Mouse (Mus musculus) heart, embryonic 10.5 days (tissue): ENCODE results near the gene Neu1. TPM values are rescaled to one million over a fixed set of nuclear protein-coding genes. Genes with fewer than 3 reads are reported as not detected.
"Not testable (repeated sequence)": the region's sequence is repeated elsewhere in the genome, so short reads cannot be mapped to it uniquely, and the experiment has no call there.

ENCODE experiments used
- DNase-seq: peaks from one replicate; pipeline ENCODE4 v3.0.0-alpha.2; 2017; ENCODE audit warnings: low spot score
- H3K27ac ChIP-seq: fragments of 300-500 bp; sonication (generic); 2 replicates; pipeline ENCODE4 v1.5.1; 2016; ENCODE audit warnings: mild to moderate bottlenecking
- H3K27me3 ChIP-seq: fragments of 300-500 bp; sonication (generic); 2 replicates; pipeline ENCODE4 v1.6.1; 2016; ENCODE audit warnings: mild to moderate bottlenecking; ENCODE audit not compliant: poor library complexity, insufficient read depth, severe bottlenecking
- H3K36me3 ChIP-seq: fragments of 300-500 bp; sonication (generic); 2 replicates; pipeline ENCODE4 v1.6.1; 2016; ENCODE audit warnings: mild to moderate bottlenecking, moderate library complexity
- H3K4me1 ChIP-seq: fragments of 300-500 bp; sonication (generic); 2 replicates; pipeline ENCODE4 v1.6.1; 2016; ENCODE audit warnings: mild to moderate bottlenecking
- H3K4me3 ChIP-seq: fragments of 300-500 bp; sonication (generic); 2 replicates; pipeline ENCODE4 v1.5.1; 2016; ENCODE audit warnings: mild to moderate bottlenecking, moderate library complexity
- H3K9me3 ChIP-seq: fragments of 300-500 bp; sonication (generic); 2 replicates; pipeline ENCODE4 v1.6.1; 2016; ENCODE audit warnings: mild to moderate bottlenecking, moderate library complexity
- WGBS: fragments of 180-500 bp; shearing (Covaris S2); methylation state at CpG from one replicate; pipeline ENCODE4 v1.1.7; 2016; 5-methylcytosine and 5-hydroxymethylcytosine counted together
- polyA plus RNA-seq: library from polyadenylated mRNA; unstranded; fragments of >200 nt; fragmentation: Nextera tagmentation; extraction: Ambion mirVana; gene quantifications from 2 replicates; pipeline ENCODE4 v1.2.1, GENCODE M21; 2016

Gene Neu1
- polyA plus RNA-seq, 1 experiment from 2014 or later, result 21.3 TPM

DNA sequence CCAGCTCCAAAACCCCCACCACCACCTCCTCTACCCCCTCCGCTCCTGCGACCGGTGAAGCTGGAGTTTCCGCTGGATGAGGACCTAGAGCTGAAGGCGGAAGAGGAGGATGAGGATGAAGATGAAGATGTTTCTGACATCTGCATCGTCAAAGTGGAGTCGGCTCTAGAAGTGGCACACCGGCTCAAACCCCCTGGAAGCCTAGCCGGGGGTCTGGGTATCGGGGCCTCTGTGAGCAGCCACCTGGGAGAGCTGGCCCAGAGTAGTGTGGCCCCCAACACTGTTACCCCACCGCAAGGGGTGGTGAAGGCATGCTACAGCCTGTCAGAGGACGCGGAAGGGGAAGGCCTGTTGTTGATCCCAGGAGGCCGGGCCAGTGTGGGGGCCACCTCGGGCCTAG lies 35.3 kb upstream of the Neu1 start:
- Histone ChIP-seq H3K9me3 (no peaks in the 10 kb centered on the region), H3K27me3 (no peaks in the 10 kb centered on the region), H3K4me3 (peak overlapping the region; percentile 96), H3K36me3 (peaks cover 12% of the 10 kb centered on the region), H3K4me1 (peaks cover 46% of the 10 kb centered on the region), H3K27ac (peak overlapping the region; percentile 99)
- 97% methylated on average over 15 of the region's 15 CpGs for WGBS
- DNase-seq, result no peak

DNA sequence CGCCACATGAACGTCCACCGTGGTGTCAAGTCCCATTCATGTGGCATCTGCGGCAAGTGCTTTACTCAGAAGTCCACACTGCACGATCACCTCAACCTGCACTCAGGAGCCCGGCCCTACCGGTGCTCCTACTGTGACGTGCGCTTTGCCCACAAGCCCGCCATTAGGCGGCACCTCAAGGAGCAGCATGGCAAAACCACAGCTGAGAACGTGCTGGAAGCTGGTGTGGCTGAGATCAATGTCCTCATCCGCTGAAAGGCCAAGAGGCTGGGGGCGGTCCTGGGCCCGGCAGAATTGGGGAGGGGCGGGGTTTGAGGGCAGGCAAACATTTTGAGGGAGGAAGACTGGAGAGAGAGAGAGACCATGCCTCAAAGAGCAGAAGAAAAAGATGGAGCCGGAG lies 34.7 kb upstream of the Neu1 start:
- no peak for DNase-seq
- H3K36me3 ChIP-seq, result peaks cover 14% of the 10 kb centered on the region
- peaks cover 46% of the 10 kb centered on the region for H3K4me1 ChIP-seq
- WGBS, result 85% methylated on average over 17 of the region's 17 CpGs
- H3K27ac ChIP-seq, result peak overlapping the region; percentile 13; the same call in 1 of the 2 replicates
- H3K4me3 ChIP-seq, result peak overlapping the region; percentile 96
- H3K9me3 ChIP-seq, result no peaks in the 10 kb centered on the region
- H3K27me3 ChIP-seq, result no peaks in the 10 kb centered on the region

DNA sequence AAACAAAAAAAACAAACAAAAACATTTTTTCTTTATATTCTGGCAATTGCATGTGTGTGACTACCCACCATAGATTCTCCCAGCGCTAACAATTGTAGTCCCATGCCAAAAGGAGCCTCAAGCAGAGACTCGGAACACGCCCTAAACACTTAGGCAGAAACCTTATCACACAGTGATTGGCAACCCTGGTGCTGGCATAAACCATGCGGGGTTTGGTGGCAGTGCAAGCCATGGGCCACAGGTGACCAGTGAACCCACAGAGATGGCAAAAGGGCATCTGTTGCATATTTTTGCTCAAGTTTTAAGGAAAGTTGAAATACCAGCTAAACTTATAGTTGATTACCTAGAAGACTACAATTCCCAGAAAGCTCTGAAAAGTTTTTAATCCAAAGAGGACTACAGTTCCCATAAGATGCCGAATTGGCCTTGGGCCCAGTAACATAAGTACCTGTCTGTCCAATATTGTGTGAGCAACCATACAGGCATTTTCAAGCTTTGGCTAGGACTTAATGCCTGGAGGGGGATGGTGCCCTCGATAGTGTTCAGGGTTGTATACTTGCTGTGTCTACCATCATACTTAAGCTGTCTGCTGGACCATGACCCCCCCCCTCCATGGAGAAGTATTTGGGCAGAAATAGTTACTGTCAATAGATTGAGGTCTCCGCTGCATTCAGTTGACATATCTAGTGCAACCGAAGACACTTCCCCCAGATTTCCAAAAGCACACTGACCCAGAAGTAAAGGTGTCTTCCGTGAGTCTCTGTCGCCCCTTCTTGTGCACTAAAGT lies 33.5 kb upstream of the Neu1 start:
- Histone ChIP-seq H3K27me3 (no peaks in the 10 kb centered on the region), H3K4me1 (peaks cover 46% of the 10 kb centered on the region), H3K36me3 (peaks cover 24% of the 10 kb centered on the region), H3K4me3 (peak overlapping the region; percentile 99), H3K9me3 (no peaks in the 10 kb centered on the region), H3K27ac (peak overlapping the region; percentile 99)
- WGBS, result 14% methylated on average over 10 of the region's 10 CpGs
- DNase-seq, result no peak

DNA sequence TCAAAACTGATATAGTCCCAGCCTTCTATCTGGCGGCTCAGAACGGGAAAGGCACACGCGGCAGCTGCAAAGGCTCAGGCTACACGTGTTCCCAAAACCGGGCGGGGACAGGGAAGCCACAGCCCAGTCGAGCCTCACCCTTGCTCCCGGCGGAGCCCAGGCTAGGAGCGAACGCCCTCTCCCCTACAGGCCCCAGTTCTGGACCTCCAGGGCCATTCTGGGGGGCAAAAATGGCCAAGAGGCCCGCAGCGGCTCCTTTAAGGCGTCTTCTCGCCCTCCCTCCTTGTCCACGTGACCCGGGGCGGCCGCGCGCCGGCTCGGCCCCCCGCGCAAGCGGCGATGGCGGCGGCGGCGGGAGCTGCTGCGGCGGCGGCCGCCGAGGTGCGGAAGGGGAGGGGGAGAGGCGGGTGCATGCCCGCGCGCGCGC lies 32.9 kb upstream of the Neu1 start, which contains the start of the genes C2 and Ehmt2:
C2 (minus strand) TSS at position 106 of the 427 bp plus-strand sequence.
Ehmt2 (plus strand) TSS at position 310 of the 427 bp plus-strand sequence.
- H3K36me3 ChIP-seq, result peaks cover 30% of the 10 kb centered on the region
- no peaks in the 10 kb centered on the region for H3K9me3 ChIP-seq
- peak within 1 kb of the TSS; percentile 99 for H3K27ac ChIP-seq
- peak; percentile 92 for DNase-seq
- no peaks in the 10 kb centered on the region for H3K27me3 ChIP-seq
- H3K4me1 ChIP-seq, result peaks cover 46% of the 10 kb centered on the region
- peak within 1 kb of the TSS; percentile 99 for H3K4me3 ChIP-seq
- WGBS, result under 1% methylated on average over 33 of the region's 44 CpGs

DNA sequence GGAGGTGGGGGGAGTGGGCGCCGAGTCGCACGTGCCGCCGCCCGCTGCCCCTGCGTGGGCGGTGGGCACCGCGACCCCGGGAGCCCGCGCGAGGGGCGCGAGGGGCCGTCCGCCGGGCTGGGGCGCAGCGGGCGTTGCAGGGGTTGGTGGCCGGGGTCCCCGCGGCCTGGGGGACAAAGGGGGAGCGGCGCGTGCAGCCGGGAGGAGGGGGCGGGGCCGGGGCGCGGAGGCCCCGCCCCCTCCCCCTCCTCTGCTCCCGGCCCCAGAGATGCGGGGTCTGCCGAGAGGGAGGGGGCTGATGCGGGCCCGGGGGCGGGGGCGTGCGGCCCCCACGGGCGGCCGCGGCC lies 32.4 kb upstream of the Neu1 start:
- peaks cover 43% of the 10 kb centered on the region for H3K4me1 ChIP-seq
- WGBS, result 1% methylated on average over 30 of the region's 47 CpGs
- peak overlapping the region; percentile 99 for H3K4me3 ChIP-seq
- H3K36me3 ChIP-seq, result peaks cover 35% of the 10 kb centered on the region
- H3K27ac ChIP-seq, result peak overlapping the region; percentile 99
- no peak for DNase-seq
- no peaks in the 10 kb centered on the region for H3K9me3 ChIP-seq
- no peaks in the 10 kb centered on the region for H3K27me3 ChIP-seq

DNA sequence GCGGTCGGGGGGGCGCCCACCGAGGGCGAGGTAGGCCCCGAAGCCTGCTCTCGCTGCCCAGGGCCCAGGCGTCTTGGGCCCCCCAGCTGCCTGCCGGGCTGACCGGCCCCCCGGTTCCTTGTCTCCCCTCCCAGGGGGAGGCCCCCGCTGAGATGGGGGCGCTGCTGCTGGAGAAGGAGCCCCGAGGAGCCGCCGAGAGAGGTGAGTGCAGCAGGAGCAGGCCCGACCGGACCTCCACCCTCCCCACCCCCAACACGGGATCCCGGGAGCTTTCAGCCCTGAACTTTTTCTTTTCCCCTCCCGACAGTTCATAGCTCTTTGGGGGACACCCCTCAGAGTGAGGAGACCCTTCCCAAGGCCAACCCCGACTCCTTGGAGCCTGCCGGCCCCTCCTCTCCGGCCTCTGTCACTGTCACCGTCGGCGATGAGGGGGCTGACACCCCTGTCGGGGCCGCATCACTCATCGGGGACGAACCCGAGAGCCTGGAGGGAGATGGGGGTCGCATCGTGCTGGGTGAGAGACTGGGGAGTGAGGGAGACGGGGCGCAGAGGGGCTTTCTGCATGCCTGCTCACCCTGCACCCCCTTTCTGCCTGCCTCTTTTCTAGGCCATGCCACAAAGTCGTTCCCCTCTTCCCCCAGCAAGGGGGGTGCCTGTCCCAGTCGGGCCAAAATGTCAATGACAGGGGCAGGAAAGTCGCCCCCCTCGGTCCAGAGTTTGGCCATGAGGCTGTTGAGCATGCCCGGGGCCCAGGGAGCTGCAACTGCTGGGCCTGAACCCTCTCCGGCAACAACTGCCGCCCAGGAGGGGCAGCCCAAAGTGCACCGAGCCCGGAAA lies 31.8 kb upstream of the Neu1 start:
- Histone ChIP-seq H3K36me3 (peaks cover 41% of the 10 kb centered on the region), H3K4me3 (peak overlapping the region; percentile 99), H3K27ac (peak overlapping the region; percentile 99), H3K9me3 (no peaks in the 10 kb centered on the region), H3K27me3 (no peaks in the 10 kb centered on the region), H3K4me1 (peaks cover 38% of the 10 kb centered on the region)
- peak; percentile 78 for DNase-seq
- under 1% methylated on average over 37 of the region's 45 CpGs for WGBS

DNA sequence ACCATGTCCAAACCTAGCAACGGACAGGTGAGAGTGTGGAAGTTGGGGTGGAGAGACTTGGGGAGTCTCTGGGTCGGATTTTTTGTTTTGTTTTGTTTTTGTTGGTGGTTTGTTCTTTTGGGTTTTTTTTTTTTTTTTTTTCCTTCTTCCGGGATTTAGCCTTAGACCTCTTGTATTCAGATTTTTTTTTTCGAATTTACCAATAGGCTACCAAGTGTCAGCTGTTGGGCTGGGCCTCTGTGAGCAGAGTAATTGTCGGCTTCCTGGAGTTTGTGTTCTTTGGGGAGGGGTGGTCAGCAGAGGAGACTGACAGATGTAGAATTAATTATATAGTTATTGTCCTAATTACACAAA lies 31.2 kb upstream of the Neu1 start:
- Histone ChIP-seq H3K27ac (peak overlapping the region; percentile 99), H3K27me3 (no peaks in the 10 kb centered on the region), H3K9me3 (no peaks in the 10 kb centered on the region), H3K4me1 (peaks cover 35% of the 10 kb centered on the region), H3K4me3 (peak overlapping the region; percentile 99), H3K36me3 (peaks cover 47% of the 10 kb centered on the region)
- no peak for DNase-seq
- WGBS, result 9% methylated on average over 5 of the region's 5 CpGs

DNA sequence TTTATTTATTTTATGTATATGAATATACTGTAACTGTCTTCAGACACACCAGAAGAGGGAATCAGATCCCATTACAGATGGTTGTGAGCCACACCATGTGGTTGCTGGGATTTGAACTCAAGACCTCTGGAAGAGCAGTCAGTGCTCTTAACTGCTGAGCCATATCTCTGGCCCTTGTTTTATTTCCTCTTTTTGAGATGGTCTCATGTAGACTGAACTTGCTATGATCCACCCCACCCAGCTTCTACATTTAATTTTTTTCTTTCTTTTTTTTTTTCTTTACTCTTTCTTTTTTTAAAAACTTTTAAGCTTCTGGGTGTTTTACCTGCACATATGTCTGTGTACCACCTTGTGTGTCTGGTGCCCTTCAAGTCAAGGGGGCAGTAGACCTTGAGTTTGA lies 30.2 kb upstream of the Neu1 start:
- H3K4me3 ChIP-seq, H3K27ac ChIP-seq, DNase-seq, H3K9me3 ChIP-seq, H3K27me3 ChIP-seq: not testable (repeated sequence)
- H3K4me1 ChIP-seq, result peaks cover 26% of the 10 kb centered on the region
- peaks cover 52% of the 10 kb centered on the region for H3K36me3 ChIP-seq

DNA sequence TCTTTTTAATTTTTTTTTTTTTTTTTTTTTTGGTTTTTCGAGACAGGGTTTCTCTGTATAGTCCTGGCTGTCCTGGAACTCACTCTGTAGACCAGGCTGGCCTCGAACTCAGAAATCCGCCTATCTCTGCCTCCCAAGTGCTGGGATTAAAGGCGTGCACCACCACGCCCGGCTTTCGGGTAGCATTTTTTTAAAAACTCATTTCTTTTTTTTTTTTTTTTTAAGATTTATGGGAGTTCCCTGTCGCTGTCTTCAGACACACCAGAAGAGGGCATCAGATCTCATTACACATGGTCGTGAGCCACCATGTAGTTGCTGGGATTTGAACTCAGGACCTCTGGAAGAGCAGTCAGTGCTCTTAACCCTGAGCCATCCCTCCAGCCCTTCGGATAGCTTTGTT lies 29.1 kb upstream of the Neu1 start:
- Histone ChIP-seq H3K4me1 (peaks cover 14% of the 10 kb centered on the region), H3K36me3 (peaks cover 55% of the 10 kb centered on the region)
- DNase-seq, H3K27ac ChIP-seq, H3K9me3 ChIP-seq, H3K4me3 ChIP-seq, H3K27me3 ChIP-seq: not testable (repeated sequence)
- 93% methylated on average over 9 of the region's 10 CpGs for WGBS

DNA sequence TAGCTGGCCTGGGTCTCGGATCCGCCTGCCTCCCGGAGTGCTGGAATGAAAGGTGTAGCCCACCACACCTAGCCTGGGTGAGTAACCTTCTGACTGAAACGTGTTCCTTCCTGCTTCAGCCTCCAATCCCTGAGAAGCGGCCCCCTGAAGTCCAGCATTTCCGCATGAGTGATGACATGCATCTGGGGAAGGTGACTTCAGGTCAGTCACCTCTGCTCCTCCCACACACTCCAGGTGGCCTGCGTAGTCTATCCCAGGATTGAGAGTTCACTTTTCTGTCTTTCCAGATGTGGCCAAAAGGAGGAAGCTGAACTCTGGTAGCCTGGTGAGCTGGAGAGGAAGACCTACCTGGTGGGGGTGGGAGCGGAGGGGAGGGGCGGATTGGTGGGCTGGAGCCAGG lies 28.2 kb upstream of the Neu1 start:
- H3K4me1 ChIP-seq, result peaks cover 6% of the 10 kb centered on the region
- no peaks in the 10 kb centered on the region for H3K27me3 ChIP-seq
- H3K27ac ChIP-seq, result no peak overlapping the region
- 88% methylated on average over 9 of the region's 9 CpGs for WGBS
- no peak for DNase-seq
- H3K4me3 ChIP-seq, result no peak overlapping the region
- H3K9me3 ChIP-seq, result no peaks in the 10 kb centered on the region
- H3K36me3 ChIP-seq, result peaks cover 65% of the 10 kb centered on the region

DNA sequence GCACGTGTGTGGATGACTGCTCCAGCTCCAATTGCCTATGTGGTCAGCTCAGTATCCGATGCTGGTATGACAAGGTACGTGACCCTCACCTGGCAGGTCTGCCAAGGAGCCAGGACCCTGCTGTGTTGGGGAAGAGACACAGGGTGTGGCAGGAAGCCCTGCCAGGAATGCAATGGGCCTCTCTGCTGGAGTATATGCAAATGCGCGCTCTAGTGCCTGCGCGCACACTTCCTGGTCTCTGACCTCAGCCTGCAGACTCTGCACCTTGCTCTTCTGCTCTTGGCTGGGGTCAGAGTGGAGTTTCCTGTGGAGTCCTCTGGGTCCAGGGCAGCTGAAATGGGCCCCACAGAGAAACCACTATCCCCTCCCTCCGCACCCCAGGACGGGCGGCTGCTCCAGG lies 20.1 kb upstream of the Neu1 start:
- peaks cover 18% of the 10 kb centered on the region for H3K4me1 ChIP-seq
- H3K27ac ChIP-seq, result no peak overlapping the region
- DNase-seq, result no peak
- 92% methylated on average over 10 of the region's 10 CpGs for whole genome bisulfite sequencing
- no peak overlapping the region for H3K4me3 ChIP-seq
- no peaks in the 10 kb centered on the region for H3K9me3 ChIP-seq
- H3K27me3 ChIP-seq, result no peaks in the 10 kb centered on the region
- H3K36me3 ChIP-seq, result peaks cover 78% of the 10 kb centered on the region

DNA sequence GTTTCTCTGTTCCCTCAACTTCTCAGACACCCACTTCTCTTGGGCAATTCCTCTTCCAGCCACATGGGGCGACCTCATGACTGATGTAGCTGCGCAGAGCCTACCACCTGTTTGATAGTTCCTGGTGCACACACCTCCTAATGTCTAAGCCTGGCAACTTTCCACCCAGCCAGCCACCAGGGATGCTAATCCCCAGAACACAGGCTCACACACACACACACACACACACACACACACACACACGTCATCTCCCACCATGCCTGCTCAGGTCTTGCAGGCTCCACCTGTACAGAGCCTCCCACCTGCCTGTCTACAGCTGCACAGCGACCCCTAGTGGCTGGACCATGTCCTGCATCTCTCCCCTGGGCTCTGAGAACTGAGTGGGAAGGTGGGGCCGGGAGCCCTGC lies 19.1 kb upstream of the Neu1 start:
- Histone ChIP-seq H3K4me3 (no peak overlapping the region), H3K9me3 (no peaks in the 10 kb centered on the region), H3K4me1 (peaks cover 18% of the 10 kb centered on the region), H3K36me3 (peaks cover 69% of the 10 kb centered on the region), H3K27me3 (no peaks in the 10 kb centered on the region), H3K27ac (no peak overlapping the region)
- DNase-seq, result no peak
- WGBS, result 49% methylated on average over 5 of the region's 5 CpGs
